Mouse (Mus musculus): ENCODE measurements around the gene Rnf150.

DNA sequence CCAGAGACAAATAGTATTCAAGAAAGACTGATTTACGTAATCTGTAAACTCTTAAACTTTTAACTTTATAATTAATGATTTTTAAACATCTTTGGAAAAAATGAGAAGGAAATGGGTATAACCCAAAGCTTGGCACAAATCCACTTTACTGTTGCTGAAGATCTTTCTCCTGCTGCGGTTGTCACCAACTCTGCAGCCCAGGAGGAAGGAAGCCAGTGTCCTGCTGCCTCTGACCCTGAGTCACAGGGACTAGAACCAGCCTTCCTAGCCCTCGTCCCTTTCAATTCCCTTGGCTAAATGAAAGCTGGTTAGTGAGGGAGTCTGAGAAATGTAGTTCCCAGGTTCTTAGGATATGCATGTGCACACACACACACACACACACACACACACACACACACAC is 203.7 kb downstream of the Rnf150 start:
- TF ChIP-seq CTCF (IDR thresholded peaks at IDR 0.05; ENCODE audit: low read depth) (no peak), EP300 (optimal IDR thresholded peaks at IDR 0.05) (no peak)

Measured in stomach, postnatal 0 days (tissue).